Mouse (Mus musculus) left cerebral cortex, adult 6 months (tissue): ENCODE data around the gene Arl4d. TPM values are rescaled to one million over a fixed set of nuclear protein-coding genes. Genes with fewer than 3 reads are reported as not detected.

Experiments used
- long read RNA-seq, 2 experiments: library from polyadenylated mRNA; unstranded; transcript quantifications; one replicate each; pipeline ENCODE4 v2.0.0; 2019 to 2020
- polyA plus RNA-seq: library from polyadenylated mRNA; unstranded; fragments of <200 nt; fragmentation: Nextera tagmentation; gene quantifications from 2 replicates; pipeline ENCODE4 v1.2.3, GENCODE M21; 2021

The Arl4d gene
- 14.8 and 18.5 TPM in 2 replicates for polyA plus RNA-seq
- long read RNA-seq, experiment 1, transcript Arl4d-201 (2 exons, 1,382 nt) = major isoform, 34 of 36 reads
- long read RNA-seq, experiment 1, partial matches to known transcripts = 1 of 36 reads
- long read RNA-seq, experiment 1, other reads (novel, unspliced or antisense) = 1 of 36 reads
- long read RNA-seq, experiment 2, transcript Arl4d-201 (2 exons, 1,382 nt) = major isoform, 13 of 15 reads
- long read RNA-seq, experiment 2, partial matches to known transcripts = 2 of 15 reads
- long read RNA-seq, experiment 2, other reads (novel, unspliced or antisense) = 0 of 15 reads

DNA sequence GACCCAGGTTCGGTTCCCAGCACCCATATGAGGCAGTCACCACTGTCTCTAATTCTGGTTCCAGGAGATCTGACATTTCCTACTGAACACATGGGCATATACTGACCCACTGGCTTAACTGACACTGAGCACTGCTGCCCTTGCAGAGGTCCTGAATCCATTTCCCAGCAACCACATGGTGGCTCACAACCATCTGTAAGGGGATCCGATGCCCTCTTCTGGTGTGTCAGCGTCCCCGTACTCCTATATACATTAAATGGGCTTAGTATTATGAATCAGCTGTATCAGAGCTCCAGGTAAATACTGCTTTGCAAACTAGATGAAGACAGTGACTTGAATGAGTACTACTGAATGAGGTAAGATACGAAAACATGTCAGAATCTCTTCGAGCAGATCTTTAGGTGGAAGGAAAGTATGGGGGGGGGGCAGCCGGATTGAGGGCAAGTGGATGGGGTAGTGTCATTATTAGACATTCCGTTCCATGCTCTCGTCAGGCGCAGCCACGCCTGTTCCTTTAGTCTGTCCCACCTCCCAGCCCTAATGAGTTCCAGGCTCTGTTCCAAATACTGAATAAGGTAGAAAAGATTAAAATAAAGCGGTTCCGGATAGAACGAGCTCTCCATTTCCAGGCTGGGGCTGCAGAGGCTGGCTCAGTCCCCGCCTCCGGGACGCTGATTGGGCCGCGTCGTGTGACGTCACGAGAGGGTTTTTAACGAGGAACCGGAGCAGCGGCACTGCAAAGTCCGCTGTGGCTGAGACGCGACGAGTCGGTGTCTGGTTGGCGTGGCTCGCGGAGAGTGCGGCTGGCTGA lies at the start of gene Arl4d:
Gene Arl4d, plus strand, starts transcription at position 717 of the 811 bp plus-strand sequence.

DNA sequence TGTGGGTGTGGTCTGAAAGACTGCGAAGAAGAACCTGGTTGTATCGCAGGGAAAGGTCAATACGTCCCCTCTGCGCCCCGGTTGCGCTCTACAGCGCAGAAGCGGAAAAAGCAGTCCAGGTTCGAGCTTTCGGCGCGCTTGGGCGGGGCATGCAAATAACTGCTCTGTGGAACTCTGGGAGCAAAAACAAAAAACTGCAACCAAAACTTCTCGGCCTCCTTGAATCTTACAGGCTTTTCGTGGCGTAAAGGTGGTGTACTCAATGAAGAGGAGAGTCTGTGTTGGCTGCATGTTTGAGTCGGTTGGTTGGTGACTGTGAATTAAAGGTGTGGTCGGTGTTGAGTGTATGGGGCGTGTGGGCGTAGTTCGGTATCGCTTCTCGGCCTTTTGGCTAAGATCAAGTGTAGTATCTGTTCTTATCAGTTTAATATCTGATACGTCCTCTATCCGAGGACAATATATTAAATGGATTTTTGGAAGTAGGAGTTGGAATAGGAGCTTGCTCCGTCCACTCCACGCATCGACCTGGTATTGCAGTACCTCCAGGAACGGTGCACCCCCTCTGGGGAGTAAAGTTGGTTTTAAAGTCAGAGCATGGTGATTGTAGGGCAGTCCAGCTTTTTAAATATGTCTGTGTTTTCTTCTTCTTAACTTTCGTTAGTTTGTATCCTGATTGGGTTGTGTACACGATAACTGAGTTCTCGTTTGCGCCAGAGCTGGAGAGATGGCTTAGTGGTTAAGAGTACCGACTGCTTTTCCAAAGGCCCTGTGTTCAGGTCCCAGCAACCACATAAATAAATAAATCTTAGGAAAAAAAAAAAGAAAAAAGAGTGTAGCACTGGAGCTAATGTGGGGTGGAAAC lies 38.1 kb upstream of the Arl4d start, which contains the start of gene Rdm1:
Gene Rdm1, plus strand, starts transcription at position 201 of the 862 bp plus-strand sequence.

Other genes starting within 250 kb of the Arl4d start
- gene Aarsd1, start 247.9 kb upstream of the Arl4d start, polyA plus RNA-seq = 68.9 and 83.8 TPM in 2 replicates
- 7.0 and 10.9 TPM in 2 replicates for gene Gm27029, start 240.7 kb upstream of the Arl4d start, polyA plus RNA-seq
- 21.0 and 21.8 TPM in 2 replicates for gene Rundc1, start 240.5 kb upstream of the Arl4d start, polyA plus RNA-seq
- gene Ptges3l, start 240.2 kb upstream of the Arl4d start, polyA plus RNA-seq = 7.0 and 7.1 TPM in 2 replicates
- 879 and 1,140 TPM in 2 replicates for gene Rpl27, start 223.2 kb upstream of the Arl4d start, polyA plus RNA-seq
- 5.2 and 5.3 TPM in 2 replicates for gene Ifi35, start 217.1 kb upstream of the Arl4d start, polyA plus RNA-seq
- 29.1 and 36.8 TPM in 2 replicates for gene Rnd2, start 200.5 kb upstream of the Arl4d start, polyA plus RNA-seq
- gene Vat1, start 199.3 kb upstream of the Arl4d start, polyA plus RNA-seq = 5.8 and 14.4 TPM in 2 replicates
- 0.25 and 0.56 TPM in 2 replicates for gene Brca1, start 113.6 kb upstream of the Arl4d start, polyA plus RNA-seq
- 41.3 and 42.5 TPM in 2 replicates for gene Nbr1, start 113.4 kb upstream of the Arl4d start, polyA plus RNA-seq
- 1.8 TPM in 2 replicates for gene Tmem106a, start 83.3 kb upstream of the Arl4d start, polyA plus RNA-seq
- not detected in 2 replicates for gene Gm11634, start 66.3 kb upstream of the Arl4d start, polyA plus RNA-seq
- 24.5 and 26.6 TPM in 2 replicates for gene Rdm1, start 38.3 kb upstream of the Arl4d start, polyA plus RNA-seq
- 9.5 and 11.4 TPM in 2 replicates for gene Dhx8, start 67.4 kb downstream of the Arl4d start, polyA plus RNA-seq
- 0.32 and 3.0 TPM in 2 replicates for gene Etv4, start 119.8 kb downstream of the Arl4d start, polyA plus RNA-seq
- 0.34 and 0.59 TPM in 2 replicates for gene Meox1, start 228.8 kb downstream of the Arl4d start, polyA plus RNA-seq